Mouse (Mus musculus): ENCODE data around the gene 4930442H23Rik. TPM values are rescaled to one million over a fixed set of nuclear protein-coding genes. Genes with fewer than 3 reads are reported as not detected.

4930442H23Rik gene
- total and polyA plus RNA-seq, 2 experiments from 2014 or later = 0.24 TPM; not detected in 1

DNA sequence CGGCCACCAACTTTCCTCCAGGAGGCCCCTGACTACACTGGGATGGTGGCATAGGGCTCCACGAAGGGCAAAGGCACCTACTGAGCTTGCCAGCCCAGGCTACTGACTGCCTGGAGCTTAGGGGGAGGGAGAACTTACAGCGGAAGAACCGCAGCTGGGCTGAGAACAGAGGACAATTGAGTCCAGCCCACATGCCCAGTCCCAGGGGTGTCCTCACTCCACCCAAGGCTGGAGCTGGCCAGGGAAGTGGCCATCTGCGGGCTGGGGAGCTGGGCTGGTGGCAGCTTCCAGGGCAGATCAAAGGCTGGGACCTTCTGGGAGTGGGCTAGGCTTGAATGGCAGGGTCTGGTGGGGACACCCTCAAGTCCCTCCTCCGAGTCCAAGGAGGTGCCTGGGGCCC lies 28.9 kb downstream of the 4930442H23Rik start:
- 89% methylated on average over 6 of the region's 6 CpGs for WGBS
- peaks cover 62% of the 10 kb centered on the region for H3K36me3 ChIP-seq (ENCODE audit: insufficient read depth)

DNA sequence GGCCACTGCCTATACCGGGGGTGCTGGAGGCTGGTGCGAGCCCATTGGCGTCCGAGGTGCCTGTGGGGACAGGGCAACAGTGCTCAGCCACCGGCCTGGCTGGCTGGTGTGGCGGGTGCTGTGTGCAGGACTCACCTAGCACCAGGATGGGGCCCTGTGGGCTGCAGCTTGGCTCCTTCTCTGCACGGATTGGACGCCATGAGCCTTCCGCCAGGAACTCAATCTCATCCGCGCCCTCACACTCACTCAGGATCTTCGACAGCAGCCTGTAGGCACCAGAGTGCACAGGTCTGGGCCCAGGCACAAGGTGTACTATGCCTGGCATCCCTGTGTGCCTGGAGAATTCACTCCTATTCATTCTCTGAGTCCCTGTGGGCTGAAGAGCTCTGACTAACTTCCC lies 29.3 kb downstream of the 4930442H23Rik start:
- WGBS = 89% methylated on average over 12 of the region's 12 CpGs
- no peaks in the 10 kb centered on the region for H3K9me3 ChIP-seq (ENCODE audit: low read length)
- H3K36me3 ChIP-seq (ENCODE audit: insufficient read depth) = peaks cover 59% of the 10 kb centered on the region
- no peak overlapping the region for H3K4me3 ChIP-seq (ENCODE audit: low read depth, low read length)
- H3K4me2 ChIP-seq (ENCODE audit: low read depth) = no peak overlapping the region
- H3K27ac ChIP-seq (ENCODE audit: low read depth, low read length) = no peak overlapping the region
- ATAC-seq (no peak), DNase-seq (no peak)
- no peak overlapping the region for H3K9ac ChIP-seq
- no peaks in the 10 kb centered on the region for H3K4me1 ChIP-seq (ENCODE audit: insufficient read depth)
- no peaks in the 10 kb centered on the region for H3K27me3 ChIP-seq (ENCODE audit: insufficient read depth, low read length)
- TF ChIP-seq CTCF (IDR thresholded peaks at IDR 0.05; ENCODE audit: low read depth) = no peak

More for the DNA sequence above, 28.9 kb downstream of the 4930442H23Rik start:
- no peak for TF ChIP-seq CTCF (IDR thresholded peaks at IDR 0.05; ENCODE audit: low read depth)
- Histone ChIP-seq H3K27me3 (ENCODE audit: insufficient read depth, low read length) (no peaks in the 10 kb centered on the region), H3K4me2 (ENCODE audit: low read depth) (no peak overlapping the region), H3K27ac (ENCODE audit: low read depth, low read length) (no peak overlapping the region), H3K9me3 (ENCODE audit: low read length) (no peaks in the 10 kb centered on the region), H3K9ac (no peak overlapping the region), H3K4me3 (ENCODE audit: low read depth, low read length) (no peak overlapping the region), H3K4me1 (ENCODE audit: insufficient read depth) (no peaks in the 10 kb centered on the region)
- DNase-seq (no peak), ATAC-seq (no peak)

DNA sequence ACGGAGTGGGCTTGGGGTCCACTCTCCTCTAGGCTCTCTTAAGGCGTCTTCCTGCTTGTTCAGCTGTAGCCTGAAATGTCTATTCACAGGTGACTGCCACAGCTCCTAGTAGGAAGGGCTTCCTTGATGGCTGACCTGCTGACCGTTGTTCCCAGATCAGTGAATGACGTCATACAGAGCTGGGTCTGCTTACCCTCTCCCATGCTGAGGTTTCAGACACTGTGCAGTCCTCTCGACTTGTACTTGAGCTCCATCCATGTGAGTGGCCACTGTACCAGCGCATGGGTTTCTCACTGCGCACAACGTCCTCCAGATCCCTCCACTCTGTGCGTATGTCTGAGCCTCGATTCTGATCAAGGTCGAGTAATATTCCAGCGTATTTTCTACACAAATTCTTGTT lies 31.0 kb downstream of the 4930442H23Rik start:
- H3K36me3 ChIP-seq (ENCODE audit: insufficient read depth) = peaks cover 65% of the 10 kb centered on the region
- WGBS = 84% methylated on average over 12 of the region's 12 CpGs

DNA sequence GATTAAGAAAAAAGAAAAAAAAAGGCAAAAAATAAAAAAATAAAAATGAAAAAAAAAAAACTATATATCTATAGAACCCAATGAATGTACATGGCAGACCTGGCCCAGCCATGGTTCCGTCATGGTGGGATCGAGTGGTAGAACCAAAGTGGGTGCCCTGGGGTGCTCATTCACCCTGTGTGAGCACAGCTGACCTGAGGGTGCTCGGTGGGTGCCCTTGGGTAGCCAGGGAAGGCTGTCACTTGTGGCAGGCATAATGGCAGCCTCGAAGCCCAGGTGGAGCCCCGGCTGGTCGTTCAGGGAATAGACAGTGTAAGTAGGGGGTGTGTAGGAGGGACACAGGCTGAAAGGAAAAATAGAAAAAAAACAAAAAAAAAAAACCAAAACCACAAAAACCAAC lies 32.4 kb downstream of the 4930442H23Rik start:
- TF ChIP-seq CTCF (IDR thresholded peaks at IDR 0.05; ENCODE audit: low read depth) = no peak
- ATAC-seq = no peak

More for the DNA sequence above, 31.0 kb downstream of the 4930442H23Rik start:
- no peak overlapping the region for H3K9ac ChIP-seq
- H3K27ac ChIP-seq (ENCODE audit: low read depth, low read length) = no peak overlapping the region
- H3K4me3 ChIP-seq (ENCODE audit: low read depth, low read length) = no peak overlapping the region
- H3K27me3 ChIP-seq (ENCODE audit: insufficient read depth, low read length) = no peaks in the 10 kb centered on the region
- no peaks in the 10 kb centered on the region for H3K9me3 ChIP-seq (ENCODE audit: low read length)
- no peaks in the 10 kb centered on the region for H3K4me1 ChIP-seq (ENCODE audit: insufficient read depth)
- no peak overlapping the region for H3K4me2 ChIP-seq (ENCODE audit: low read depth)
- ATAC-seq = no peak
- no peak for DNase-seq
- no peak for TF ChIP-seq CTCF (IDR thresholded peaks at IDR 0.05; ENCODE audit: low read depth)

GRCm38 (mm10) chr10:81146296-81146695 lies 37.4 kb downstream of the 4930442H23Rik start:
- H3K4me2 ChIP-seq (ENCODE audit: low read depth) = no peak overlapping the region
- no peak overlapping the region for H3K4me3 ChIP-seq (ENCODE audit: low read depth, low read length)
- no peaks in the 10 kb centered on the region; the same call in 1 of the 2 replicates for H3K4me1 ChIP-seq (ENCODE audit: insufficient read depth)
- no peak for TF ChIP-seq CTCF (IDR thresholded peaks at IDR 0.05; ENCODE audit: low read depth)
- H3K27ac ChIP-seq (ENCODE audit: low read depth, low read length) = no peak overlapping the region
- ATAC-seq = no peak
- H3K9me3 ChIP-seq (ENCODE audit: low read length) = no peaks in the 10 kb centered on the region
- DNase-seq = no peak
- H3K9ac ChIP-seq = no peak overlapping the region
- H3K27me3 ChIP-seq (ENCODE audit: insufficient read depth, low read length) = no peaks in the 10 kb centered on the region
- WGBS = 92% methylated on average over 4 of the region's 4 CpGs
- peaks cover 58% of the 10 kb centered on the region for H3K36me3 ChIP-seq (ENCODE audit: insufficient read depth)

More for the DNA sequence above, 32.4 kb downstream of the 4930442H23Rik start:
- H3K27me3 ChIP-seq (ENCODE audit: insufficient read depth, low read length) = no peaks in the 10 kb centered on the region
- no peak overlapping the region for H3K27ac ChIP-seq (ENCODE audit: low read depth, low read length)
- H3K9ac ChIP-seq = no peak overlapping the region
- H3K4me2 ChIP-seq (ENCODE audit: low read depth) = no peak overlapping the region
- no peaks in the 10 kb centered on the region for H3K4me1 ChIP-seq (ENCODE audit: insufficient read depth)
- DNase-seq = no peak
- WGBS = 74% methylated on average over 6 of the region's 6 CpGs
- no peak overlapping the region for H3K4me3 ChIP-seq (ENCODE audit: low read depth, low read length)
- no peaks in the 10 kb centered on the region for H3K9me3 ChIP-seq (ENCODE audit: low read length)
- H3K36me3 ChIP-seq (ENCODE audit: insufficient read depth) = peaks cover 65% of the 10 kb centered on the region

DNA sequence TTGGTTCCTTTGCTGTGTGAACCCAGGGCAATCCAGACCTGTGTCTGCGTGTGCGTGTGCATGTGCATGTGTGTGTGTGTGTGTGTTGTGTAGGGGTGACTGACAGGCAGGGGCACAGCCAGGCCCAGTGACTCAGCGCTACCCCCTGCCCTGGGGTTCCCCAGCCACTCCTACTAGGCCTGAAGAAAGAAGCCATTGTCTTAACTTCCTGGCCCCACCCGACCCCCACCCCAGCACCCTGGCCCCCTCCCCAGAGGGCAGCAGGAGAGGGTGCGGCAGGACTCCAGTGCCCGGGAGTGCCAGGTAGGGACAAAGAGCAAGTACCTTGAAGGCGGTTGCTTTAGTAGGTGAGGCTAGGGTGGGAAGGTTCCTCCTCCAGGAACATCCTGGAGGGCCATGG lies 37.9 kb downstream of the 4930442H23Rik start:
- no peaks in the 10 kb centered on the region for H3K9me3 ChIP-seq (ENCODE audit: low read length)
- no peak overlapping the region for H3K27ac ChIP-seq (ENCODE audit: low read depth, low read length)
- DNase-seq = no peak
- TF ChIP-seq CTCF (IDR thresholded peaks at IDR 0.05; ENCODE audit: low read depth) = no peak
- 88% methylated on average over 7 of the region's 7 CpGs for WGBS
- H3K9ac ChIP-seq = no peak overlapping the region
- no peaks in the 10 kb centered on the region for H3K27me3 ChIP-seq (ENCODE audit: insufficient read depth, low read length)
- peaks cover 58% of the 10 kb centered on the region for H3K36me3 ChIP-seq (ENCODE audit: insufficient read depth)
- no peaks in the 10 kb centered on the region; the same call in 1 of the 2 replicates for H3K4me1 ChIP-seq (ENCODE audit: insufficient read depth)
- H3K4me3 ChIP-seq (ENCODE audit: low read depth, low read length) = no peak overlapping the region
- no peak for ATAC-seq
- H3K4me2 ChIP-seq (ENCODE audit: low read depth) = no peak overlapping the region

GRCm38 (mm10) chr10:81145307-81145706 lies 38.3 kb downstream of the 4930442H23Rik start:
- ATAC-seq (no peak), DNase-seq (no peak)
- Histone ChIP-seq H3K9me3 (ENCODE audit: low read length) (no peaks in the 10 kb centered on the region), H3K4me2 (ENCODE audit: low read depth) (no peak overlapping the region), H3K27ac (ENCODE audit: low read depth, low read length) (no peak overlapping the region), H3K4me3 (ENCODE audit: low read depth, low read length) (no peak overlapping the region), H3K4me1 (ENCODE audit: insufficient read depth) (no peaks in the 10 kb centered on the region; the same call in 1 of the 2 replicates), H3K36me3 (ENCODE audit: insufficient read depth) (peaks cover 56% of the 10 kb centered on the region), H3K9ac (no peak overlapping the region), H3K27me3 (ENCODE audit: insufficient read depth, low read length) (no peaks in the 10 kb centered on the region)
- TF ChIP-seq CTCF (IDR thresholded peaks at IDR 0.05; ENCODE audit: low read depth) = no peak
- 89% methylated on average over 6 of the region's 6 CpGs for WGBS

Data from forebrain, postnatal 0 days (tissue).